Mouse (Mus musculus): ENCODE measurements around the gene Bicdl2.

Bicdl2 gene

GRCm38 (mm10) chr17:23706212-23706611 is 45.9 kb downstream of the Bicdl2 start:
- 16% methylated on average over 3 of the region's 3 CpGs for WGBS

DNA sequence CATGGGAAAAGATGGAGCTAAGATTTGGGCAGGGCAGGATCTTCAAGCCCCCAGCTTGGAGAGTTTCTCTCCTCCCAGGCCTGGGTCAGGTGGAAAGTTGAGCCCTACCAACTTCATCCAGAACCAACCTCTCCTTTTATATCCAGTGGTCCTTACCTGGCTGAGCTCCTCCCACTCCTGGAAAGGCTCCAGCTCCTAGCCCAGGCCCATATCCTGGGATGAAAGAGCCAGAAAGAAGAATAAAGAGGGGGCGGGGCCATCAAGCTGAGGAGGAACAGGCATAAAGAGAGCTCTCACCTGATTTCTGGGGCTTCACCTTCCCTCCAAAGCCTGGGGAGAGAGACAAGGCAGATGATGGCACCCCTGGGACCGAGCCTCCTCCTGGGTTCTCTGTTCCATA is 56.7 kb downstream of the Bicdl2 start:
- 83% methylated on average over 2 of the region's 2 CpGs for WGBS
